Mouse (Mus musculus) cortical plate, adult 2 months (tissue): ENCODE data around the gene Ehbp1. TPM values are rescaled to one million over a fixed set of nuclear protein-coding genes. Genes with fewer than 3 reads are reported as not detected.

Experiments
- H3K27ac ChIP-seq: fragments of 200-500 bp; 2 replicates; pipeline ENCODE4 v1.5.1; 2012; ENCODE audit warnings: low read length, control low read depth, inconsistent platforms; ENCODE audit not compliant: insufficient read depth
- H3K4me1 ChIP-seq: fragments of 200-500 bp; 2 replicates; pipeline ENCODE4 v1.6.1; 2011; ENCODE audit warnings: low read length; ENCODE audit not compliant: control insufficient read depth, insufficient read depth
- H3K4me3 ChIP-seq: fragments of 200-500 bp; 2 replicates; pipeline ENCODE4 v1.5.1; 2011; ENCODE audit warnings: mild to moderate bottlenecking, low read length, control low read depth; ENCODE audit not compliant: insufficient read depth
- CTCF ChIP-seq: fragments of 200-500 bp; IDR thresholded peaks from 2 replicates; pipeline ENCODE4 v1.5.1; 2011; ENCODE audit warnings: mild to moderate bottlenecking, control low read depth, low read length; ENCODE audit not compliant: insufficient read depth; ENCODE audit errors: extremely low read depth
- POLR2A ChIP-seq: fragments of 200-500 bp; IDR thresholded peaks from 2 replicates; pipeline ENCODE4 v1.6.1; 2011; ENCODE audit warnings: mild to moderate bottlenecking, low read length, control low read depth; ENCODE audit not compliant: insufficient read depth; ENCODE audit errors: extremely low read depth
- polyA plus RNA-seq: library from polyadenylated mRNA; depleted of rRNA; stranded (reverse); fragments of >200 nt; gene quantifications from 2 replicates; pipeline ENCODE4 v1.2.3, GENCODE M21; 2012

Ehbp1 gene
- polyA plus RNA-seq, 1 experiment = 26.4 TPM

DNA sequence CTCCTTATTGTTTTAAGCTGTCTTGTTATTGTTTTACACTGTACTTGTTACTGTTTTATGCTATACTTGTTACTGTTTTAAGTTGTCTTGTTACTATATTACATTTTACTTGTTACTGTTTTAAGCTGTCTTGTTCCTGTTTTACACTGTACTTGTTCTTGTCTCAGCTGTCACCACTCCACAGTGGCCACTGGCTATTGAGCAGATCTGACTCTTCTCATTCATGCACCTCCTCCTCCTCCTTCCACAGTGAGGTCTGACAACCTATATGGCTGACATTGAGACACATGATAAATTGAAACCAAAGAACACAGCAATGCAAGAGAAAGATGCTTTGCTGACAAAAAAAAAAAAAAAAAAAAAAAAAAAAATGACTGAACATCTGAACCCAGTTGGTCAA, 203.6 kb downstream of the Ehbp1 start:
- Histone ChIP-seq H3K4me3 (no peak overlapping the region), H3K27ac (no peak overlapping the region), H3K4me1 (no peaks in the 10 kb centered on the region)
- TF ChIP-seq POLR2A (no peak), CTCF (no peak)

GRCm38 (mm10) chr11:22125188-22125587, 216.9 kb downstream of the Ehbp1 start:
- TF ChIP-seq POLR2A (no peak), CTCF (no peak)
- Histone ChIP-seq H3K4me3 (no peak overlapping the region), H3K27ac (no peak overlapping the region), H3K4me1 (peaks cover 1% of the 10 kb centered on the region; the same call in 1 of the 2 replicates)

GRCm38 (mm10) chr11:22118853-22119252, 223.2 kb downstream of the Ehbp1 start:
- no peaks in the 10 kb centered on the region for H3K4me1 ChIP-seq
- no peak for TF ChIP-seq POLR2A
- TF ChIP-seq CTCF = no peak
- no peak overlapping the region for H3K4me3 ChIP-seq
- no peak overlapping the region for H3K27ac ChIP-seq

- TF ChIP-seq POLR2A (no peak), CTCF (no peak)
- H3K27ac ChIP-seq = no peak overlapping the region
- no peak overlapping the region for H3K4me3 ChIP-seq
- no peaks in the 10 kb centered on the region for H3K4me1 ChIP-seq
Measured at GRCm38 (mm10) chr11:22112161-22112560, 229.9 kb downstream of the Ehbp1 start.

DNA sequence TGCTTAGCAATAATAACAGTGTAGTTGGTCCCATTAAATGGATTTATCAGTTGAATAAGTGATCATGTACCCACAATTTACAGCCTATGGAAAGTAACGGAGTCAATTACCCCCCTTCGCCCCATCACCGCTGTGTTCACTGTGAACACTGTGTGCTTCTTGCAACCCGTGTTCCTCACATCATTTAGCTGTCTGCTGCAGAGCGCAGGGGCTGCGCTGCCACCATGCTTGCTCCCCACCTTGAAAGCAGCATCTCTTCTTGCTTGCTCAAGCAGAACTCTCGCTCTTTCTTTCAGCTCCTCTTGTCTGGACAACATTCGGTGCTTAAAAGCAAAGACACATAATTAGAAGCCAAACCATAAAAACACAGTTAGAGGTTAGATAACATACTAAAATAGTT, 252.7 kb downstream of the Ehbp1 start:
- Histone ChIP-seq H3K4me3 (no peak overlapping the region), H3K4me1 (no peaks in the 10 kb centered on the region), H3K27ac (no peak overlapping the region)
- no peak for TF ChIP-seq POLR2A
- TF ChIP-seq CTCF = no peak

GRCm38 (mm10) chr11:22063352-22063751, 278.7 kb downstream of the Ehbp1 start:
- TF ChIP-seq CTCF (no peak), POLR2A (no peak)
- Histone ChIP-seq H3K4me3 (no peak overlapping the region), H3K27ac (no peak overlapping the region), H3K4me1 (no peaks in the 10 kb centered on the region)

- TF ChIP-seq POLR2A = no peak
- TF ChIP-seq CTCF = no peak
- H3K4me1 ChIP-seq = no peaks in the 10 kb centered on the region
- H3K4me3 ChIP-seq = no peak overlapping the region
- H3K27ac ChIP-seq = no peak overlapping the region
Measured at GRCm38 (mm10) chr11:22061660-22062059, 280.4 kb downstream of the Ehbp1 start.

- Histone ChIP-seq H3K4me3 (no peak overlapping the region), H3K4me1 (no peaks in the 10 kb centered on the region), H3K27ac (no peak overlapping the region)
- TF ChIP-seq POLR2A = no peak
- TF ChIP-seq CTCF = no peak
Measured at GRCm38 (mm10) chr11:22057538-22057937, 284.6 kb downstream of the Ehbp1 start.

DNA sequence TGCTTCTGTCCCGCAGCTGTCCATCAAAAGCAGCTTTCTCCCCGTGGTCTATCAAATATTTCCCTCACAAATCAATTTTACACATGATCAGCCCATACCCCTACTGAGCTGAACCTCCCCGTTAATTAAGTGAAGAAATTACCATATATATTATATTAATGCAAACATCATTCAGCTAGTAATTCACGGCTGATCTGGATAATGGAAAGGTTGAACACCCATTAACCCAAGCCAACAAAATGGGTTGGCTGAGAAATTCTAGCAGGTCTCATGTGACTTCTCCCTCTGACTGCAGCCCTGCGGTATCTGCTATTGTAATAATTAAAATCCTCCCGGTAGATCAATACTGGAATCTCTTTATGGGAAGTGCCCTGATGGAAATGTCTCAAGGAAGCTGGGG, 286.2 kb downstream of the Ehbp1 start:
- no peak overlapping the region for H3K27ac ChIP-seq
- H3K4me3 ChIP-seq = no peak overlapping the region
- H3K4me1 ChIP-seq = no peaks in the 10 kb centered on the region
- TF ChIP-seq POLR2A (no peak), CTCF (no peak)

DNA sequence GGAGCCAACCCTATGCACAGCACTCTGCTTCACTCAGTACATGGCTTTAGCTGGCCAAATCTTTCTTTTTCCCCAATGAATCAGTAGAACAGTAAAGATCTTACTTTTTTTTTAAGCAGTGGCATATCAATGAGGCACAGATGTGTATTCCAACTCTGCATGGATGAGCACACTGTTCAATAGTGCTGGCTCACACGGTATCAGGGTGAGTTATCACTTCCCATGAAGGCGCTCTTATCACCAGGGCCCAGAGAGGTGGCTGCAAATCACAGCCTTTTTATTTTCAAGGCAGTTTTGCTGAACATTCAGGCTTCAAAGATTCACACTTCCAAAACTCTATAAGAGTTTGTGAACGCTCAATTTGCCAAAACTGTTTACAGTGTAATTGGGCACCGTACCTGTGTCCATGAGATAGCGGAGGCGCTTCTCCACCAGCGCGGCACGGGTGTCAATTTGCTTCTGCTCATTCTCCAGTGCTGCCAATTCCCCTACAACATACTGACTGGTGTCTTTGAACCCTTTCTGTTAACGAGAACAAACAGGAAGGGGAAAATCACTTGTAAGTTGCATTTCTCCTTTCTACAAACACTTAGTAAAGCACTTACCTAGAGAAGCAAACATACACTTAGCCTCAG, 288.9 kb downstream of the Ehbp1 start:
- TF ChIP-seq POLR2A (no peak), CTCF (no peak)
- H3K27ac ChIP-seq = no peak overlapping the region
- H3K4me3 ChIP-seq = no peak overlapping the region
- no peaks in the 10 kb centered on the region for H3K4me1 ChIP-seq
